Mouse (Mus musculus) layer of hippocampus, adult 9-10 months (tissue): ENCODE measurements around the gene Gnl2.

Source experiments
- DNase-seq: peaks from one replicate; pipeline ENCODE4 v3.0.0; 2022; ENCODE audit warnings: low spot score

Gene Gnl2

DNA sequence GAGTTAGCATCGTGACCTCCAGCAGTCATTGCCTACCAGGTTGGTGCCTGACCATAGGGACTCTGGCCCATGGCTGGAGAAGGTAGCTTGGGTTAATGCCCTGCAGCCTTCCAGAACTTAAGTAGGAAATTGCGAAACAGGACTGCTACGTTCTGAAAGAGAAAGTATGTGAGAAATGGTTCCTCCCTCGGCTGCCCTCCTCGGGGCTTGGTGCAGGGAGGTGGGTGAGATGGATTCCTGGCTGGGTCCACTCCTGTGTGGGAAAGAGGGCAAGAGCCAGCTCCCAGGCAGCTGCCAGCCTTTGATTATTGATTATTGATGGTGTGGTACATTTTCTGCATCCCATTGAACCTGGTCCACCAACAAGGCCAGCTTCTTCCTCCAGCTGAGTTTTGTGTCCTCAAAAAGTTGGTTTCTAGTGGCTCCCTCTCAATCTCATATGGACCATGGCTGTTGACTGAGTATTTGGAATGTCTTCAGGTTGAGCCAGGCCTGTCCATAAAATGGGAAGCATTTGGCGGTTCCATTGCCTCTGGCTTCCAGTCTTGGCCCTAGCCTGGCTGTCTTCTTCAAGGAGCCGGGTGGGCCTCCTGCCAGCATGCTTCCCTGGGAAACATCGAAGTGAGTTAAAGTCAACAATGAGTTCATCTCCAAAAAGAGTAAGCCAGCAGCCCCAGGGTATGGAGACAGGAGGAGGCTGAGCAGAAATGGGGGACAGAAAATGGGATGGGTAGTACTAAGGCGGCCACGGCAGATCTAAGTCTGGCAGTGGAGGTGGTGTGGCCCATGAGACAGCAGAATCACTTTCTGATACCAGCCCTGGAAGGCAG, at the start of gene Gnl2:
Gene Gnl2 (plus strand): TSS at position 780 of the 830 bp plus-strand sequence.
- DNase-seq = no peak

DNA sequence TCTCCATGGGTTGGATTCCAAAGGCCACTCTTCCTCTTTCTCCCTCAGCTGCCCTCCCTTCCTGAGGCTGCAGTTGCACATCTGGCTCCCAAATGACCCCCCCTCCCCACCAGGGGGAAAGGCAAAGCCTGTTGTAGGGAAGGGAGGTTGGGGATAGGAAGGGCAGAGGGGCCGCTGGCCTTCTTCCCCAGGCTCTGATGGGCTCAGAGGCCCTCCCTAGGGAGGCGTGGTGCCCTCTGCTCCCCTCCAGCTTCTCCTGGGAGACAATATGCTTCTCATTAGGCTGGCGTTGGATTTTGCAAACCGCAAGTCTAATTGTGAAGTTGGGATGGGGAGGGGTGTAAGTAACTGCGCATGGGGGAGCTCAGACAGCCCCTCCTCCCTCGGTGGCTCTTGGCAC, 47.7 kb upstream of the Gnl2 start:
- no peak for DNase-seq

DNA sequence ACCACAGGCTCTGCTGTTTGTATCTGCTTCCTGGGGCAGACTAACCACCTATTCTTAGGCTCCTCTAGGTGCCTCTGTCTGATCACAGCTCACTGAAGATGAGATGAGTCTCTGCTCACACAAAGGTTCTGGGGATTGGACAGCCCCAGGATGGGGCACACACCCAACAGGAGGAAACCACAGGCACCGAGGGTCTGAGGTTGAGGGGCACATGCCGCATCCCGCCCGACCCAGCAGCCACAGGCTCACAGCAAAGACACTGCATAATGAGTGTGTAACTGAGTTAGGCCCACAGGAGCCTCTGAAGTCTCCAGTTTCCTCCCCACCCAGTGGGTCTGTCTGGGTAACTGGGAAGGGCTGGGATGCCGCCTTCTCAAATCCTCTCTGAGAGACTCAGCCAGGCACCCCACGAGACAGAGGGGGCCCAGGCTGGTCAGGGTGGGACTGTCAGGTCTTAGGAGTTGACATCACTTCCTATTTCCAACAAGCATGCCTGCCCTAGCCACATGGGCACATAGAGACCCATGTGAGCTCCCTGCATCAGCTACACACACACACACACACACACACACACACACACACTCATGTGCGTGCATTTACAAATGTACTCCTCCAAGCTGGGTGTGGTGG, 47.1 kb upstream of the Gnl2 start:
- no peak for DNase-seq

DNA sequence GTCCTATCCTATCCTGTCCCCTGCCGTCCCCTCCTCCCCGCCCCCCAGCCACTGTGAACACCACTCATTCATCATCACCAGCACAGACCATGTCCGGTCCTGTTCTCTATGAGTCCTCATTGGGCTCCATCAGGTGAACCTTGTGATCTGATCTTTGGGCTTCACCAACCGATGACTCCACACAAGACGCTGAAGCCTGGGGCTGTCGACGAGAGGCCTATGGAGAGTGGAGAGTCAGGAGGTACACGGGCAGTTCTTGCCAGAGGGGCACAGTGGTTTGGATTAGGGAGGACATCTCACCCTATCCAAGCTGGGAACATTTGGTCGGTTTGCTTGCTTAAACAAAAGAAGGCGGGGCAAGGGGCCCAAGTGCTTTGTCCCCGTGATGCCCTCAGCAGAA, 46.2 kb upstream of the Gnl2 start:
- no peak for DNase-seq

DNA sequence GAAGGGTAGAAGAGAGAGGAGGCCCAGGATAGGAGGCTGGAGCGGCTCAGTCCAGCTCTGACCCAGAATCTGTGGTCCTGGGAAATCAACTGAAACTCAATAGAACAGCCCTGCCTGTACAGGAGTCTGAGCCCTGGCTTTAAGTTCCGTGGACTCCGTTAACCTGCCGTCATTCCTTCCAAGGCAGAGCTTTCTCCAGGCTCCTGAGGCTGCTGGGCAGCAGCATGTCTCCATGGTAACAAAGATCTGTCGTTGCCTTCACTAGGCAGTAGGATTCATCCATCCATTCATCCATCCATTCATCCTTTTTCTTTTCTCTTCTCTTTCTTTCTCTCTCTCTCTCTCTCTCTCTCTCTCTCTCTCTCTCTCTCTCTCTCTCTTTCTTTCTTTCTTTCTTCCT, 45.7 kb upstream of the Gnl2 start:
- DNase-seq = no peak

DNA sequence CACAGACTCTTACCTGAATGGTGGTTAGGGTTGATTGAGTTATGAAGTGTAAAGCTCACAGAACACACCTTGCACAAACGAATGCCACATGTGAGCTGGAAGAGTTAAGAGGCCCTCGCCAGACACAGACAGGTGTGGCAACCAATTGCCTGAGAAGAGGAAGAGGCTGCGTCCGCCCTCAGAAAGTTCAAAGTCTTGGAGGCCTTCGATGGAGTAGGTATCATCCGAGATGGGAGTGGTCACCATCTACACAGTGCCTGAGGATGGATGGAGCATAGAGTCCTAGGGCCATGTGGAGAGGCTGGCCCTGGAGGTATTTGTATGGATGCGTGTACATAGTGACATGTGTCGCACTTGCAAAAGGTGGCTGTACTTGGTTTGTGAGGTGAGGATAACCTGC, 45.3 kb upstream of the Gnl2 start:
- DNase-seq = no peak

DNA sequence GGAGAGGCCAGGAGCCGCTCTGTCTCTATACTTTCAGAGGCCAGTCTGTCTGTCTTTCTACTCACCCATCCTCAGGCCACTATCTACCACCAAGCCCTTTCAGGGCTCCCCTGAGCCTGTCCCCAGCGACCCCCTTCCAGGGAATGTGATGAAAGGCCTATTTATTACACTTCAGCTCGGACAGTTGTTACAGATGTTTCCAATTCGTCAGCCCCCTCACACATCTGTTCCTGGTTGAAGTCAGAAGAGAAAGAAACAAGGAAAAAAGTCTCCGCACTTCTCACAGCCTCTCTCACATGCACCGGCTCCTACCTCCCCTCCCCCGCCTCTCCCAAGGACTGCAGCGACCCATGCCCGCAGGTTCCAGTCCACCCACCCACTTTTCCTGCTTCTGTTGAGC, 44.1 kb upstream of the Gnl2 start:
- no peak for DNase-seq

DNA sequence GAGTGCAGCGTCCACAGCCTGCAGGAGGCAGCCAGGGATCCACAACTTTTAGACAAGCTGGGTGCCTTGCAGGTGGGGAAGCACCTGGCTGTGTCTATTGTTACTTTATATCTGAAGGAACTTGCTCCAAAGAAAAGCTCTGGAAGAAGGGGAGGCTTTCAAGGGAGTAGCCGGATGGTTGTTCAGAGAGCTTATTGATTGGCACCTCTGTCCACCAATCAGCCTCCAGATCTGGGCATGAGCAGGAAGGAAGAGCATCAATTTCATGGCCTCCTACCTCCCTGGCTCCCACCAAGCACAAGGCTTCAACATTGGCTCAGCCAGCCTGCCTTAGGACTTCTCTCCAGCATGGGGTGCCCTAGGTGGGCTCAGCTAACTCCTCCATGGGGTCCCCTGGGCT, 43.1 kb upstream of the Gnl2 start:
- no peak for DNase-seq

DNA sequence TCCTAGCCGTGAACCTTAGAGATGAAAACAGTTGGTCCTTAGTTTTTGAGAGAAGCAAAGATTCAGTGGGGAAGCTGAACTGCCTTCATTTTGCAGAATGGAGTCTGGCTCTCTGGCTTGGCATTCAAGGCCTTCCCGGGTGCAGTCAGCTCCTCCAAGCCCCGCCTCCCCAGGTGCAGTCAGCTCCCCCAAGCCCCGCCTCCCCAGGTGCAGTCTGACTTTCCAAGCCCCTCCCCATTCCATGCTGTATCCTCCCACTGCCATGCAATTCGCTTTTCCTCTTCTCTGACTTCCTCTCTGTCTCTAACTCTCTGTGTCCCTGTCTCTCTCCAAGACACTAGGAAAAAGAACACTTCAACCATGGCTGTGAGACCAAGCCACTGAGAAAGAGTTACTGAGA, 38.2 kb upstream of the Gnl2 start:
- no peak for DNase-seq

DNA sequence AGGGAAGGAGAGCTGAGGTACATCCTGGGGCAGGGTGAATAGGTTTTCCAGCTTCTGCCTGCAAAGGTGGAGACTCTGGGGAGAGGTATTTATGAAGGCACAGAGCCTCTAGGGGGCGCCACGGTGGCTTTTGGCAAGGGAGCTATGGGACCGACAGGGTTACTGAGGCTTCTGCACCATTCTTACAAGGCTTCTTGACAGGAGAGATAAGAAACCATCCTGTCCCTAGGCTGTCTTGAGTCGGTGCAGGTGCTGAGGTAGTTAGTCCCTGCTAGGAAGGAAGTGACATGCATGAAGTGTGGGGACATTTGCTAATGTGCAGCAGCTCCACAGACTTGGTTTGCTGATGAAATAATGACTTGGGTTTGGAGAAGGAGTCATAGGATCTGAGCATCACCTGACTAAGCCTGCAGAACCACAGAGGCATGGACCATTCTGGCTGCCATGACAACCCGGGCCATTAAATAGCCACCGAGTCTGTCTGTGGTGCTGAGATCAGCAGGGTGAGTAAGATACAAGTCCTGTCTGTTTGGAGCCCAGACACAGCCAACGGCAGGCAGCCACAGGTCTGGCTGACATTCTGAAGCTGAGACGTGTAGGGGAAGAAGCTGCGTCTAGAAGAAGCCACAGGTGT, 32.4 kb upstream of the Gnl2 start:
- no peak for DNase-seq

DNA sequence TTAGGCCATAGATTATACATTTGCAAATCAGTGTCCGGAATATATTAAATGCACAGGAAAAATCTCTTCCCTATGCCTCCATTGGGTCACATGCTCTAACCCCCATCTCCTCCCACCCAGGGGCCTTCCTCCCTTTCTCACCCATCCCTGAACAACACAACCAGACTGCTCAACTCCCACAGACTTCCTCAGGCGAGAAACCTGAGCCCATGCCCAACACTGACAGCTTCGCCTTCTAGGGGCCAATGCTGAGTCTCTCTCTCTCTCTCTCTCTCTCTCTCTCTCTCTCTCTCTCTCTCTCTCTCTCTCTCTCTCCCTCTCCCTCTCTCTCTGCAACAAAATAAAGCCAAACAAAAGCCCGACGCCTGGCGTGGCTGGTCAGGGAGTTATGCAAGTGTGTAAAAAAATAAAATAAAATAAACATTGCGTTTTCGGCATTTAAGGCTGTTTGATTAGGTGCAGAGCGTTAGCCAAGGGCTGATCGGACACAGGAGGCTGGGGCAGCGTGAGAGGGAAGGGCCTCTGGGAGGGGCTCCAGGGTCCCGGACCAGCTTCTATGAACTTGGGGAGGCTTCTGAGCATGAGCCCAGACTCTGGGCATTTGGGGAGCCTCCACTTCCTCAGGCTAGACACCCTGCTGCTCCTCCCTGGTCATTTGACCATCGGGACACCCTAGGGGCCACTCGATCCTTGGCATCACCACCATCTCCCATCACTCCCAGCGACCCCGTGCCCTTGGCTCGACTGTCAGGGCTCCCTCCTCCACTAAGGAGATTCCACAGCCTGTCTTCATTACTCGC, 31.3 kb upstream of the Gnl2 start:
- DNase-seq = no peak

DNA sequence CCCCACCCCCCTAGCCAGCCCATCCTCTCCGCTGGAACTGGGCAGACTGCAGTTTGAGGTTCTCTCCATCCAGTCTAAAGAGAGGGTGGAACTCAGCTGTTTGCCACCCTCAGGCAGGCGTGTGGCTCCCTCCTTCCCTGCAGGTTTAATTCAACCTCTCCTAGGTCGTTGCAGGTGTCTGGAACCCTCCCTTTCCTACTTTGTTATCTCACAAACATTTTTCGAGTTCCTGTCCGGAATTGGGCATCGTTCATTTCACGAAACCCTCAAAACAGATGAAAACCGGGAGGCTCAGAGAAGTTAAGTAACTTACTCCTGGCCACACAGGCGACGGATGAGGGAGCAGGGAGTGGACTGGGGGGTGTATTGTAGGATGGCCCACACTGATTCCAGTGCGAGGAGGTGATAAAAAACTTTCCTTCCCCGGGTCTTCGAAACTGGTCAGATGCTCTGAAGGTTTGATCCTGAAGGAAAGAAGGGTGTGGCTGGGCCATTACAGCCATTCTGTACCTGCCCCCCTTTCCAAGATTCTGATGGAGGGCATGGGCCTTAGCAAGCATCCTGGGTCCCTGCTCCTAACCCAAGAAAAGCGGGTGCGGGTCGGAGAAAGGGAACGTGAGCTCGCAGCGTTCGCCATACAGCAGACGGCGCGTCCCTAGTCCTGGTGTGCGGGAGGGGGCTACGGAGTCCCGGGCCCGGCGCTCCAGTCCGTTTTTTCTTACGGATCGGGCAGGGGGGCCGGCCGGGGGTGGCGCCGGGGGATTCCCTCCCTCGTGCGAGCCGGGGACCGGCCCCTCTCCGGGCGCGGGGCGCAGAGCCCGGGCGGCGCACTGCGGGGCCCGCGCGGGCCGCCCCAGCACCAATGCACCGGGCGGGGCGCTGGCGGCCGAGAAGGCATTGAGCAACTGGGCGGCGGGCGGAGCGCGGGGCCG, 30.4 kb upstream of the Gnl2 start, which contains the start of gene Rspo1:
Gene Rspo1 (plus strand): TSS at position 760 of the 932 bp plus-strand sequence.
- no peak for DNase-seq

DNA sequence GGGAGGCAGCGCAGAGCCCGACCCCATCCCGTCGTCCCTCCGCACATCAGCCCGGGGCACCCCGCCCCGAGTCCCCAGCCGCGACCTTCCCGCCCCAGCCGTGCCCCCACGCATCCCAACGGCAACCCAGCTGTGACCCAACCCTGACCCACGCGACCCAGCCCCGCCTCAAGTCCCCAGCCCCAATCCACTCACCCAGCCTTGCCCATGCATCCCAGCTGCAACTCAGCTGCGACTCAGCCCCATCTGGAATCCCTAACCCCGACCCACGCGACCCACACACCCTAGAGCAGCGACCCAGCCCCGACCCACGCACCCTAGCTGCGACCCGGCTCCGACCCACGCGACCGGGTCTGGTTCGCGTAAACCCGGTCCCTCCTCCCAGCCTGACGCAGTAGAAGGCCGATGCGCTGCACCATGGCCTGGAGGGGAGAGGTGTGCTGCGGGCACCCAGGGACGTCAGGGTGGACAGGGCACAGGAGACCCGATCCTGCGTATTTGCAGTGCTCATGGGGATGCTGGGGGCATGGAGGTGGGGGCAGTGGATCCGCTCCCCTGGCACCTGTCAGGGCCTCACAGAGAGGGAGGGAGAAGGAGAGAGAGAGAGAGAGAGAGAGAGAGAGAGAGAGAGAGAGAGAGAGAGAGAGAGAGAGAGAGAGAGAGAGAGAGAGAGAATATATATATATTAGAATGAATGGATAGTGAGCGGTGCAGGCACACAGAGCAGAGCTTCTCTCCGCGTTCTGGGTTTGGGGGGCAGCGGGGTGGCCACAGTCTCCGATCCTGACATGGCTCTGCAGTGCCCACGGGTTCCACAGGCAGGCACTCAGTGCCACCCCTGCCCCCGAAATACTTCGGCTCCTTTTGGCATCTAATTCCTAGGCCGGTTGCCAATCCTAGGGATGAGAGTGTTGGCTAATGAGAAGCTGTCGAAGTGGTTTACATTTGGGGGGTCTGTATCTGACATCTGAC, 29.4 kb upstream of the Gnl2 start:
- DNase-seq = no peak

DNA sequence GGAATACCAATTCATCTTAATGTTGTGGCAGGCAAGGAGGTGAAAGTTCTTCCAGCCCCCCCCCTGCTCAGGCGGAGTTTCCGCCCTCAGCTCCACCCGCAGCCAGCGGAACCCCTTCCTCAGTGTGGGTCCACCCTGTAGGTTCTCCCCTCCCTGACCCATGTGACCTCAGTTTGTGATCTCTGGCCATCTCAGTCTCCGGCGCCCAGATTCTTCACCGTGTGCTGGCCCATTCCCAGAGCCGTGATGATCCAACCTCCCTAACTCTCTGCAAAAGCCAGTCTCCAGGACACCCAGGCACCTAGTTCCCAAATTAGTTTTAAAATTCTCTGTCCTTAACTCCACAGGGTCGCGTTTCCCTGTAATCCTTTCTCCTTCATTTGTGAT, 28.7 kb upstream of the Gnl2 start:
- no peak for DNase-seq

DNA sequence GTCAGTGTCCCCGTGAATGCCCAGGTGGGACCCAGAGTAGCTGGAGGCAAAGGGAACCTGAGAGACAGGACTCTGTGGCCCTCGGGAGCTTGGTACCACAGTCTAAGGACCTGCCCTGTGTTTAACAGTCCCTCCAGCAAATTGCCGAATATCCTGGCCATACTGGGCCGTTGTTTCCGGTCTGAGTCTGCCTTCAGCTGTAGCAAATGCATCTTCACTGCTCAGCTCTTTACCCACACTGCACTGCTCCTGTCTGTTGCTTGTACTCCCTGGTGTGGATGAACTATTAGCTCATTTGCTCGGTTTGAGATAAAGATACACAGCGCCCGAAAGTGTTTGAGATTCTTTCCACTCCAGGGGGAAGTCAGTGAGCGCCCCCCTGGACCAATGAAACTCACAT, 28.0 kb upstream of the Gnl2 start:
- no peak for DNase-seq

DNA sequence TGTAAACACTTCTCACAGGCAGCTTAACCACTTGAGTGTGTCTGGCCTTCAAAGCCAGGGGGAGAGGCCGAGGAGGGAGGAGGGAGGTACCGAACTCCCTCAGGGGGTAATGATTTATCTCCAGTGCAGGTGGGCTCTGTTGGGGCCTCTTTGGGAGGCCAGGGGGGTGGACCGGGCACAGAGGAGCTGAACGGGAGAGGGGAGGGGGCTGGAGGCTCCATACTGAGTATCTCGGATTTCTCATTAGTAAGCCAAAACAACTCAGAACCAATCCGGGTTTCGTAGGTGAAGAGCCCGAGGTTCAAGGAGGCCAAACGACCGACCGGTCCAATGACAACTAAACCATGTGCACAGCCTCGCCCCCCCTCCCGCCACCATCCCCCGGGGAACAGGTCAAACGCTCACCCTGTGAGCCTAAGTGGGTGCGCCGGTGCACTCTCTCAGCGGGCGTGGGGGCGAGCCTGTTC, 26.6 kb upstream of the Gnl2 start:
- DNase-seq = no peak

DNA sequence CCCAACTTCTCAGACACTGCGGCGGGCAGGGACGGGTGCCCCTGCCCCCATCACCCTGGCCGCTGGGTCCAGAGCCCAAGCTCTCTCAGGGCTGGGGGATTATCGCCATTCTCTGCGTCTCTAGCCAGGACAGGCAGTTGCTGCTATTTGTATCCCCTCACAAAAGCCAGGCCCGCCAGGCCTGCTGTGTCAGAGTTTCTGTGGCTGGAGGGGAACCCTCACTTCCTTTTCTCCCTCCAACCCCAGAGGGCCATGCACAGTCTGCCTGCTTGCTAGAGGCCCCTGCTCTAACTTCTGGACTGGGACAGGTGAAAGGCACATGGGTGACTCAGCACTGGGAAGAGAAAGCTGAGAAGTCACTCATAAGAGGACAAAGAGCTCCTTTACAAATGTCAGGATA, 26.1 kb upstream of the Gnl2 start:
- no peak for DNase-seq

DNA sequence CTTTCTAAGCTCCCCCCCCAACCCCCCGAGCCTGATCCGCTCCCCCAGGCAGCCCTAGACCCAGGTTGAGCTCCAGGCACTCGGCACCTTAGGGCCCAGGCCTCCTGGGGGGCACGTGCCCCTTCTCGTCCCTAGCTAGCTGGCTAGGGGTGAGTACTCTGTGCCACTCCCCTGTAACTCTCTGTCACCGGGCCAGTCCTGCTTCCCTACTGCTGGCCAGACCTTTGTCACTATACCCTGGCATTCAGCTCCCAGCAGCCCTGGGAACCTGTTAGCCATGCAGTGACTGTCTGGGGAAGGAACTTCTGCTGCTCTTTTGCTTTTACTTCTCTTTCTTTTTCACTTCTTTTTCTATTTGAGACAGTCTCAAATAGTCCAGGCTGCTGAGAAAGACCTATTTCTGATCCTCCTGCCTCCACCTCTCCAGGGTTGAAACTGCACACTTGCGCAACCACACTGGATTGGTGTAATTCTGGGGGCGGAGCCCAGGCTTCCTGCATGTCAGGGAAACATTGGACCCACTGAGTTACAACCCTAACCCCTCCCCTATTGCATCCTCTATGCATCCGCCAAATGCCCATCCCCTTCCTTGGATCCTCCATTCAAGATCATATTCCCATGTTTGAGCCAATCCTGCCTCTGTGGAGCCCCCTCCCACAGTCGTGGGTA, 18.8 kb upstream of the Gnl2 start:
- no peak for DNase-seq

DNA sequence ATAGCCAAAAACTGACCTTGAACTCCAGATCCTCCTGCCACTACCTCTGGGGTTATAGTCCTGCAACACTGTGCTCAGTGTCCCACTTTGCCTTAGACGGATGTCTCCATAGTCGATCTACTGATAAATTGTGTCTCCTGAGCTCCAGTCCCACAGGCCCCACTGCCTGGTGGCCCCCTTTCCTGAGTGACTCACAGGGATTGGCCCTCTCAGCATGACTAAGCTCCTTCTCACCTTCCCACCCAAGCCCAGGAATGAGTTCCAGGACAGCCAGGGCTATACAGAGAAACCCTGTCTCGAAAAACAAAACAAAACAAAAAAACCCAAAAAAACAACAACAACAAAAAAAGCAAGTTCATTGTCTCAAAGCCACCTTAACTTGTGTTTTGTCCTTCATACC, 16.8 kb upstream of the Gnl2 start:
- DNase-seq = no peak

DNA sequence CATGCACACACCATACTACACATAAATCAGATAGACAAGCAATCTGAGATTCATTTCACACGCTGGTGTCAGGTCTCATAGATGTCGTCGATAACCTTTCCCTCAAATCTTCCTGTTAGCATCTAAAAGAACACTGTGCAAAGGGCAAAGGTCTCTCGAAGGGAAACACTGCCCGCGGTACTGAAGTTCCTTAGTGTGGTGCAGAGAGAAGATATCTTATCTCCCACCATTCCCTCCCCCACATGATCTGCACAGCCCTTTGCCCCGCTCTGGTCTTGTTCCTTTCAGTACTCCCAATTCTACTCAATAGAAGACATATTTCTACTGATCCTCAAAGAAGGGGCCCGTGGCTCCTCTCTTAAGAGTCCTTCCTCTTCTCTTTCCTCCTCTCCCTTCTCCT, 13.4 kb upstream of the Gnl2 start:
- DNase-seq = no peak
